Mouse (Mus musculus): Measurements from ENCODE around the gene Ifnar2. TPM values are rescaled to one million over a fixed set of nuclear protein-coding genes. Genes with fewer than 3 reads are reported as not detected.

Ifnar2 gene
- total RNA-seq, 2 experiments from 2014 or later = 29.3 to 37.3 TPM

Other genes starting within 250 kb of the Ifnar2 start
- not detected for gene Olig2, start 147.3 kb upstream of the Ifnar2 start, total RNA-seq (2021)
- gene Olig1, start 103.0 kb upstream of the Ifnar2 start, total RNA-seq (2021) = under 1 TPM in 1 of 2 experiments, not detected in 1; 0.18 TPM
- gene Gm21970, start 18.9 kb downstream of the Ifnar2 start, total RNA-seq (2021) = not detected
- gene Il10rb, start 33.4 kb downstream of the Ifnar2 start, total RNA-seq (2021) = 100 to 1,000 TPM; 115 to 133 TPM
- gene Ifnar1, start 112.5 kb downstream of the Ifnar2 start, total RNA-seq (2021) = 10 to 100 TPM; 19.0 to 23.1 TPM
- gene Ifngr2, start 174.3 kb downstream of the Ifnar2 start, total RNA-seq (2021) = 100 to 1,000 TPM; 121 to 129 TPM
- gene Tmem50b, start 225.0 kb downstream of the Ifnar2 start, total RNA-seq (2021) = 10 to 100 TPM; 42.4 to 46.6 TPM
- gene Dnajc28, start 246.2 kb downstream of the Ifnar2 start, total RNA-seq (2021) = 10 to 100 TPM; 35.1 to 40.1 TPM